Mouse (Mus musculus): Measurements from ENCODE around the gene Gale. TPM values are rescaled to one million over a fixed set of nuclear protein-coding genes. Genes with fewer than 3 reads are reported as not detected.

Gale gene
- polyA plus RNA-seq, 1 experiment from 2014 or later: 24.5 TPM

DNA sequence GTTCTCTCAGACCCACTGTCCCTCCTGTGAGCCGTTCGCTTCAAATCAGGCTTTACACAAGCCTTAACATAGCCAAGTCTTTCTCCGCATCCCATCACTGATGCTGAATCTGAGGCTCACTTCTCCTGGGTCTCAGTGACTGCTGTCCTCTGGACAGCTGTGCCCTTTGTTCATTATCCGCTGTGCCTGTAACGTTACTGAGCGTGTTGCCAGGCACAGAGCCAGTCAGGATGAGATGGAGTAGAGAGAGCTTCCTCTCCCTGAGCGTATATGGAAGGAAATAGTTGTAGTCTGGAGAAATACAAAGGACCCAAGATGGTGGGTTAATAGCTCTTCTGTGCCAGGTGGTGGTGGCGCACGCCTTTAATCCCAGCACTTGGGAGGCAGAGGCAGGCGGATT lies 14.1 kb upstream of the Gale start:
- WGBS: 76% methylated on average over 10 of the region's 10 CpGs
- no peak overlapping the region for H3K4me3 ChIP-seq (ENCODE audit: low read length)
- no peak overlapping the region for H3K9ac ChIP-seq (ENCODE audit: low read length)
- peaks cover 18% of the 10 kb centered on the region for H3K36me3 ChIP-seq (ENCODE audit: control insufficient read depth, insufficient read depth)
- peaks cover 7% of the 10 kb centered on the region; the same call in 1 of the 2 replicates for H3K9me3 ChIP-seq (replicated peaks; ENCODE audit: control insufficient read depth, low read length)
- peaks cover 19% of the 10 kb centered on the region for H3K4me1 ChIP-seq (ENCODE audit: control insufficient read depth, insufficient read depth, low read length)
- H3K27ac ChIP-seq (ENCODE audit: low read length): peak overlapping the region; percentile 9; the same call in 1 of the 2 replicates
- no peak for ATAC-seq (replicated peaks; ENCODE audit: extremely low read depth, insufficient read depth, low FRiP score)
- H3K4me2 ChIP-seq (ENCODE audit: low read depth, low read length): no peak overlapping the region
- no peaks in the 10 kb centered on the region for H3K27me3 ChIP-seq (ENCODE audit: control insufficient read depth, insufficient read depth, low read length)

GRCm38 (mm10) chr4:135949911-135950310 lies 13.6 kb upstream of the Gale start:
- Histone ChIP-seq H3K4me2 (ENCODE audit: low read depth, low read length) (no peak overlapping the region), H3K27me3 (ENCODE audit: control insufficient read depth, insufficient read depth, low read length) (no peaks in the 10 kb centered on the region), H3K4me3 (ENCODE audit: low read length) (no peak overlapping the region), H3K4me1 (ENCODE audit: control insufficient read depth, insufficient read depth, low read length) (peaks cover 19% of the 10 kb centered on the region), H3K27ac (ENCODE audit: low read length) (peak overlapping the region; percentile 25), H3K36me3 (ENCODE audit: control insufficient read depth, insufficient read depth) (peaks cover 18% of the 10 kb centered on the region), H3K9ac (ENCODE audit: low read length) (no peak overlapping the region), H3K9me3 (replicated peaks; ENCODE audit: control insufficient read depth, low read length) (peaks cover 7% of the 10 kb centered on the region; the same call in 1 of the 2 replicates)
- peak; percentile 25; the same call in 1 of the 2 replicates for ATAC-seq (replicated peaks; ENCODE audit: extremely low read depth, insufficient read depth, low FRiP score)
- WGBS: 41% methylated on average over 6 of the region's 6 CpGs

DNA sequence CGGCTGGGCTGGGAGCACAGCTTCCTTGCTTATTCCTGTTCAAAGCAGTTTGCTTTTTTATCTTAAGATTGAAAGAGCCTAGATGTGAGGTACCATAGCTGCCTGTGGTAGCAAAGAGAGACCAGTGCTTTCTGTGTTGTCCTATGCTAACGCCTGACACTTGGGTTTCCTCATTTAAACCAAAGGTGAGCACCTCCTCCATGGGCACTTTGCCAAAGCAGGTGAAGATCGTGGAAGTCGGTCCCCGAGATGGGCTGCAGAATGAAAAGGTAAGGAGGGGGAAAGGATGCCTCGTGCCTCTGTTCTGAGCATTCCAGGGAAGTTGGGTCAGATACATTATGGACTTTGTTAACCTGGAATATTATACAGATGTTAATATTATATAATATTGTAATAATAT lies 13.2 kb upstream of the Gale start:
- Histone ChIP-seq H3K36me3 (ENCODE audit: control insufficient read depth, insufficient read depth) (peaks cover 18% of the 10 kb centered on the region), H3K4me1 (ENCODE audit: control insufficient read depth, insufficient read depth, low read length) (peaks cover 19% of the 10 kb centered on the region), H3K27ac (ENCODE audit: low read length) (peak overlapping the region; percentile 25), H3K4me3 (ENCODE audit: low read length) (no peak overlapping the region), H3K9ac (ENCODE audit: low read length) (no peak overlapping the region), H3K4me2 (ENCODE audit: low read depth, low read length) (no peak overlapping the region), H3K9me3 (replicated peaks; ENCODE audit: control insufficient read depth, low read length) (peaks cover 7% of the 10 kb centered on the region; the same call in 1 of the 2 replicates), H3K27me3 (ENCODE audit: control insufficient read depth, insufficient read depth, low read length) (no peaks in the 10 kb centered on the region)
- ATAC-seq (replicated peaks; ENCODE audit: extremely low read depth, insufficient read depth, low FRiP score): no peak
- 73% methylated on average over 6 of the region's 6 CpGs for WGBS

GRCm38 (mm10) chr4:135951505-135951904 lies 12.0 kb upstream of the Gale start:
- Histone ChIP-seq H3K4me3 (ENCODE audit: low read length) (no peak overlapping the region), H3K9me3 (replicated peaks; ENCODE audit: control insufficient read depth, low read length) (peaks cover 7% of the 10 kb centered on the region; the same call in 1 of the 2 replicates), H3K27ac (ENCODE audit: low read length) (no peak overlapping the region), H3K4me1 (ENCODE audit: control insufficient read depth, insufficient read depth, low read length) (peaks cover 14% of the 10 kb centered on the region), H3K9ac (ENCODE audit: low read length) (no peak overlapping the region), H3K4me2 (ENCODE audit: low read depth, low read length) (no peak overlapping the region), H3K27me3 (ENCODE audit: control insufficient read depth, insufficient read depth, low read length) (no peaks in the 10 kb centered on the region), H3K36me3 (ENCODE audit: control insufficient read depth, insufficient read depth) (peaks cover 20% of the 10 kb centered on the region)
- WGBS: 90% methylated on average over 3 of the region's 3 CpGs
- no peak for ATAC-seq (replicated peaks; ENCODE audit: extremely low read depth, insufficient read depth, low FRiP score)

DNA sequence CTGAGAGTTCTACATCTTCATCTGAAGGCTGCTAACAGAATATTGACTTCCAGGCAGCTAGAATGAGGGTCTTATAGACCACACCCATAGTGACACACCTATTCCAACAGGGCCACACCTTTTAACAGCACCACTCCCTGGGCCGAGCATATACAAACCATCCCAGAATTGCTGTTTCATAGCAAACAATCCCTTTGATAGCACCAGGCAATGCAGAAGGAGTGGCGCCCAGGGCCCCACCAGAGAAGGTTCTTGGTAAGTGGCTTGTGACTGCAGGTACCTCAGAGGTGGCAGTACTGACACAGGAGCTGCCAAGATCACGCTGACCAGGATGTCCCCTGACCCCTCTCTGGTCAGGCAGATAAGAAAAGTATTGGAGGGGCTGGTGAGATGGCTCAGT lies 10.3 kb upstream of the Gale start:
- WGBS: 79% methylated on average over 3 of the region's 3 CpGs
- H3K9me3 ChIP-seq (replicated peaks; ENCODE audit: control insufficient read depth, low read length): peaks cover 7% of the 10 kb centered on the region; the same call in 1 of the 2 replicates
- peaks cover 28% of the 10 kb centered on the region for H3K36me3 ChIP-seq (ENCODE audit: control insufficient read depth, insufficient read depth)
- ATAC-seq (replicated peaks; ENCODE audit: extremely low read depth, insufficient read depth, low FRiP score): no peak
- no peak overlapping the region for H3K27ac ChIP-seq (ENCODE audit: low read length)
- no peaks in the 10 kb centered on the region for H3K27me3 ChIP-seq (ENCODE audit: control insufficient read depth, insufficient read depth, low read length)
- no peak overlapping the region for H3K9ac ChIP-seq (ENCODE audit: low read length)
- peaks cover 8% of the 10 kb centered on the region for H3K4me1 ChIP-seq (ENCODE audit: control insufficient read depth, insufficient read depth, low read length)
- no peak overlapping the region for H3K4me2 ChIP-seq (ENCODE audit: low read depth, low read length)
- no peak overlapping the region for H3K4me3 ChIP-seq (ENCODE audit: low read length)

DNA sequence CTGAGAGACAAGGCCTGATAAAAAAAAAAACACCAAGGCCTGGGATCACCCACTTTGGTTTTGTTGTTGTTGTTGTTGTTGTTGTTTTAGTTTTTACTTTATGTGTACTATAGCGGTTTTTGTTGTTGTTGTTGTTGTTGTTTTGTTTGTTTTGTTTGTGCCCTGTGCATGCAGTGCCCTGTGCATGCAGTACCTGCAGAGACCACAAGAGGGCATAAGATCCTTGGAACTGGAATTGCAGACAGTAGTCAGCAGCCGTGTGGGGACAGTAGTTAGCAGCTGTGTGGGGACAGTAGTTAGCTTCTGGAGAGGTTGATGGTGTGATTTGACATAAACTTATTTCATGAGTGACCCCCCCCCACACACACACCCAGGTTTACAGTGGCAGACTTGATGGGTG lies 9.3 kb upstream of the Gale start:
- peaks cover 28% of the 10 kb centered on the region for H3K36me3 ChIP-seq (ENCODE audit: control insufficient read depth, insufficient read depth)
- 24% methylated on average over 2 of the region's 2 CpGs for WGBS

DNA sequence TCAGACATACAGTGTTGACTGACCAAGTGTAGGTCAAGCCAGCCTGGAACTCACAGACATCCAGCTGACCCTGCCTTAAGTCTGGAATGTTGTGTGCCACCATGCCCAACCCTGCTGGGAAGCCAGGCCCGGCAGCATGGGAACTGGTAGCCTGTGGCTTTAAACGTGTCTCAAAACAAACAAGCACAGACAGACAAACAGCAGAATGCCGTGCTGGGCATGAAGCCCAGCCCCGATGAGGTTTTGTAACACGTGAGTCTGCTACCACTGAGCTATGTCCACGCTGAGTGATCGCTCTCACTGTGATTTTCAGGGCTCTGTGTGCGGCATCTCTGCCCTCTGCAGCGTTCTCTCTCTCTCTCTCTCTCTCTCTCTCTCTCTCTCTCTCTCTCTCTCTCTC lies 7.6 kb upstream of the Gale start:
- Histone ChIP-seq H3K9ac (ENCODE audit: low read length) (no peak overlapping the region), H3K9me3 (replicated peaks; ENCODE audit: control insufficient read depth, low read length) (peaks cover 7% of the 10 kb centered on the region; the same call in 1 of the 2 replicates), H3K36me3 (ENCODE audit: control insufficient read depth, insufficient read depth) (peaks cover 32% of the 10 kb centered on the region), H3K4me2 (ENCODE audit: low read depth, low read length) (no peak overlapping the region), H3K4me3 (ENCODE audit: low read length) (no peak overlapping the region), H3K27ac (ENCODE audit: low read length) (no peak overlapping the region), H3K4me1 (ENCODE audit: control insufficient read depth, insufficient read depth, low read length) (no peaks in the 10 kb centered on the region), H3K27me3 (ENCODE audit: control insufficient read depth, insufficient read depth, low read length) (no peaks in the 10 kb centered on the region)
- WGBS: 88% methylated on average over 9 of the region's 9 CpGs
- ATAC-seq (replicated peaks; ENCODE audit: extremely low read depth, insufficient read depth, low FRiP score): no peak

More for the DNA sequence above, 9.3 kb upstream of the Gale start:
- H3K4me3 ChIP-seq (ENCODE audit: low read length): no peak overlapping the region
- H3K9me3 ChIP-seq (replicated peaks; ENCODE audit: control insufficient read depth, low read length): peaks cover 7% of the 10 kb centered on the region; the same call in 1 of the 2 replicates
- no peak for ATAC-seq (replicated peaks; ENCODE audit: extremely low read depth, insufficient read depth, low FRiP score)
- no peak overlapping the region for H3K9ac ChIP-seq (ENCODE audit: low read length)
- no peaks in the 10 kb centered on the region for H3K27me3 ChIP-seq (ENCODE audit: control insufficient read depth, insufficient read depth, low read length)
- H3K4me1 ChIP-seq (ENCODE audit: control insufficient read depth, insufficient read depth, low read length): peaks cover 3% of the 10 kb centered on the region; the same call in 1 of the 2 replicates
- H3K4me2 ChIP-seq (ENCODE audit: low read depth, low read length): no peak overlapping the region
- no peak overlapping the region for H3K27ac ChIP-seq (ENCODE audit: low read length)

- Histone ChIP-seq H3K4me1 (ENCODE audit: control insufficient read depth, insufficient read depth, low read length) (peaks cover 7% of the 10 kb centered on the region), H3K4me3 (ENCODE audit: low read length) (no peak overlapping the region), H3K27ac (ENCODE audit: low read length) (no peak overlapping the region), H3K36me3 (ENCODE audit: control insufficient read depth, insufficient read depth) (peaks cover 15% of the 10 kb centered on the region), H3K9ac (ENCODE audit: low read length) (no peak overlapping the region), H3K27me3 (ENCODE audit: control insufficient read depth, insufficient read depth, low read length) (no peaks in the 10 kb centered on the region), H3K4me2 (ENCODE audit: low read depth, low read length) (no peak overlapping the region), H3K9me3 (replicated peaks; ENCODE audit: control insufficient read depth, low read length) (no peaks in the 10 kb centered on the region)
- 69% methylated on average over 8 of the region's 8 CpGs for WGBS
- no peak for ATAC-seq (replicated peaks; ENCODE audit: extremely low read depth, insufficient read depth, low FRiP score)
Observed at GRCm38 (mm10) chr4:135958354-135958753, 5.2 kb upstream of the Gale start.

DNA sequence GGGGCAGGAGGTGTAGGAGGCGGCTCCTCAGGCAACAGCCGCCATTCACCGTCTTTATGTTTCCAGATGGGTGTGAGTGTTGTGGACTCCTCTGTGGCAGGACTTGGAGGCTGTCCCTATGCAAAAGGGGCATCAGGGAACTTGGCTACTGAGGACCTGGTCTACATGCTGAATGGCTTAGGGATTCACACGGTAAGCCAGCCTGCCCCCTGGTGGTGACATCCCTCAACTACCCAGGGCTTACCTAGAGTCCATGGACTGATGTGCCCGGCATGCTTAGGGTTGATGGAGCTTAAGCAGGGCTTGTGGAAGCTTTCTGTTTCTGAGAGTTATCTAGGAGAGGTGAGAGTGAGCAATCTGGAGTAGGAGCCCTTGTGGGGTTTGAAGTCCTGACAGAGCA lies 2.8 kb upstream of the Gale start:
- no peak overlapping the region for H3K4me3 ChIP-seq (ENCODE audit: low read length)
- no peak overlapping the region for H3K27ac ChIP-seq (ENCODE audit: low read length)
- WGBS: 21% methylated on average over 5 of the region's 5 CpGs
- H3K4me2 ChIP-seq (ENCODE audit: low read depth, low read length): no peak overlapping the region
- H3K4me1 ChIP-seq (ENCODE audit: control insufficient read depth, insufficient read depth, low read length): peaks cover 19% of the 10 kb centered on the region
- H3K27me3 ChIP-seq (ENCODE audit: control insufficient read depth, insufficient read depth, low read length): no peaks in the 10 kb centered on the region
- peaks cover 15% of the 10 kb centered on the region for H3K36me3 ChIP-seq (ENCODE audit: control insufficient read depth, insufficient read depth)
- H3K9me3 ChIP-seq (replicated peaks; ENCODE audit: control insufficient read depth, low read length): no peaks in the 10 kb centered on the region
- ATAC-seq (replicated peaks; ENCODE audit: extremely low read depth, insufficient read depth, low FRiP score): no peak
- no peak overlapping the region for H3K9ac ChIP-seq (ENCODE audit: low read length)

Data from heart, embryonic 16.5 days (tissue).